Mouse (Mus musculus) stomach, embryonic 16.5 days (tissue): ENCODE data around the gene Fcgbp. TPM values are rescaled to one million over a fixed set of nuclear protein-coding genes. Genes with fewer than 3 reads are reported as not detected.
"Not testable (repeated sequence)": the region's sequence is repeated elsewhere in the genome, so short reads cannot be mapped to it uniquely, and the experiment has no call there.

Experiments
- ATAC-seq: fragments of 200-750 bp; cut with Nextera tagmentation; 2 replicates; pipeline ENCODE4 v1.8.0; 2017; ENCODE audit warnings: moderate number of reproducible peaks, moderate TSS enrichment; ENCODE audit not compliant: insufficient read depth, low FRiP score
- H3K27ac ChIP-seq: fragments of 300-500 bp; sonication (generic); 2 replicates; pipeline ENCODE4 v1.5.1; 2014; ENCODE audit warnings: low read length
- H3K27me3 ChIP-seq: fragments of 300-500 bp; sonication (generic); 2 replicates; pipeline ENCODE4 v1.6.1; 2014; ENCODE audit warnings: low read length, control low read depth, mixed read lengths; ENCODE audit not compliant: control insufficient read depth, insufficient read depth
- H3K36me3 ChIP-seq: fragments of 300-500 bp; sonication (generic); 2 replicates; pipeline ENCODE4 v1.6.1; 2014; ENCODE audit warnings: low read length; ENCODE audit not compliant: control insufficient read depth, insufficient read depth
- H3K4me1 ChIP-seq: fragments of 300-500 bp; sonication (generic); 2 replicates; pipeline ENCODE4 v1.6.1; 2014; ENCODE audit warnings: low read length, control low read depth, mixed read lengths; ENCODE audit not compliant: control insufficient read depth, insufficient read depth
- H3K4me2 ChIP-seq: fragments of 300-500 bp; sonication (generic); 2 replicates; pipeline ENCODE4 v1.6.1; 2014; ENCODE audit warnings: low read depth, low read length, mixed read lengths
- H3K4me3 ChIP-seq: fragments of 300-500 bp; sonication (generic); replicated peaks from 2 replicates; pipeline ENCODE4 v1.5.1; 2014; ENCODE audit warnings: mild to moderate bottlenecking, low read length
- H3K9ac ChIP-seq: fragments of 300-500 bp; sonication (generic); 2 replicates; pipeline ENCODE4 v1.6.1; 2014; ENCODE audit warnings: low read length
- H3K9me3 ChIP-seq: fragments of 300-500 bp; sonication (generic); replicated peaks from 2 replicates; pipeline ENCODE4 v1.6.1; 2016; ENCODE audit warnings: low read length, control low read depth; ENCODE audit not compliant: control insufficient read depth
- WGBS: fragments of 180-500 bp; shearing (Covaris S2); extraction: QIAGEN DNeasy Blood & Tissue Kit; methylation state at CpG from one replicate; pipeline ENCODE4 v1.1.7; 2014; 5-methylcytosine and 5-hydroxymethylcytosine counted together
- polyA plus RNA-seq: library from polyadenylated mRNA; unstranded; fragments of >200 nt; fragmentation: Nextera tagmentation; extraction: Ambion mirVana; gene quantifications from 2 replicates; pipeline ENCODE4 v1.2.1, GENCODE M21; 2015

The Fcgbp gene
- polyA plus RNA-seq, 1 experiment from 2014 or later: 45.7 TPM

DNA sequence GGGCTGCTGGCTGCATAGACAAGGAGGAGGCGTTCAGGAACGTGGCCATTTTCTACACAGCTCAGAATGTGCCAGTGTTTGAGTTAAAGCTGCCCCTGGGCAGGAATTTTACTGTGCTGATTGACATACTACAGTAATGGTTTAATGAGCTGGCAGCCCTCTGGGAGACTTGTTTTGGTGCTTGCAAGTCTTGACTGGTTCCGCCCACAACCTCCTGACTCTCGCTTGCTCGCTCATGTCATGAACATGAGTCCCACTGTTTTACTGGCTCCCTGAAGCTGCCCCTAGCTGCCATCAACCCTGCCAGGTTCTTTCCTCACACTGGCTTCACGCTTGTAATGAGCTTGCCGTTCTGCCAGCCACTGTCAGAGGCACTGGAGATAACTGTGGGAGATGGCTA lies 13.2 kb downstream of the Fcgbp start:
- no peak overlapping the region for H3K4me2 ChIP-seq
- 72% methylated on average over 7 of the region's 7 CpGs for WGBS
- ATAC-seq: no peak
- H3K9ac ChIP-seq: no peak overlapping the region
- no peaks in the 10 kb centered on the region for H3K36me3 ChIP-seq
- H3K9me3 ChIP-seq: no peaks in the 10 kb centered on the region
- no peaks in the 10 kb centered on the region for H3K27me3 ChIP-seq
- H3K4me3 ChIP-seq: no peak overlapping the region
- no peaks in the 10 kb centered on the region for H3K4me1 ChIP-seq
- H3K27ac ChIP-seq: no peak overlapping the region

DNA sequence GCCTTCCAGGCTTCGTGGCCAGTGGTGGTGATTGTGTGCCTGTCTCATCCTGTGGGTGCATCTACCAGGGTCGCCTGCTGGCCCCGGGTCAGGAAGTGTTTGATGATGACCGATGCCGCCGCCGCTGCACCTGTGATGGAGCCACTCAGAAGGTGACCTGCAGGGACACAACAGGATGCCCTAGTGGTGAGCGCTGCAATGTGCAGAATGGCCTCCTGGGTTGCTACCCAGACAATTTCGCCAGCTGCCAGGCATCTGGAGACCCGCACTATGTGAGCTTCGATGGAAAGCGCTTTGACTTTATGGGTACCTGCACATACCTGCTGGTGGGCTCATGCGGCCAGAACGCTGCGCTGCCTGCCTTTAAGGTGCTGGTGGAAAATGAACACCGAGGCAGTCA lies 15.2 kb downstream of the Fcgbp start:
- WGBS: 81% methylated on average over 16 of the region's 16 CpGs
- no peak overlapping the region for H3K27ac ChIP-seq
- ATAC-seq: no peak
- H3K27me3 ChIP-seq: no peaks in the 10 kb centered on the region
- no peak overlapping the region for H3K4me3 ChIP-seq
- H3K36me3 ChIP-seq: no peaks in the 10 kb centered on the region
- H3K9ac ChIP-seq: no peak overlapping the region
- no peaks in the 10 kb centered on the region for H3K9me3 ChIP-seq
- no peak overlapping the region for H3K4me2 ChIP-seq
- no peaks in the 10 kb centered on the region for H3K4me1 ChIP-seq

DNA sequence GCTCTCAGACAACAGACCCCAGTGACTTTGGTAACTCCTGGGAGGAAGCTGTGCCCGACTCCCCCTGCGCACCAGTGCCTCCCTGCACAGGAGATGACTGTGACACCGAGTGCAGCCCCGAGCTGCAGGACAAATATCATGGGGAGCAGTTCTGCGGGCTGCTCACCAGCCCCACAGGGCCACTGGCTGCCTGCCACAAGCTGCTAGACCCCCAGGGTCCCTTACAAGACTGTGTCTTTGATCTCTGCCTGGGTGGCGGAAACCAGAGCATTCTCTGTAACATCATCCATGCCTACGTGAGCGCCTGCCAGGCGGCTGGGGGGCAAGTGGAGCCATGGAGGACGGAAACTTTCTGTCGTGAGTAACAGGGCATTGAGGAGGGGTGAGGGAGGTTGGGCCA lies 22.5 kb downstream of the Fcgbp start:
- 45% methylated on average over 11 of the region's 11 CpGs for WGBS
- no peak overlapping the region for H3K27ac ChIP-seq
- H3K9me3 ChIP-seq: no peaks in the 10 kb centered on the region
- no peaks in the 10 kb centered on the region for H3K4me1 ChIP-seq
- H3K4me3 ChIP-seq: no peak overlapping the region
- H3K9ac ChIP-seq: no peak overlapping the region
- no peak for ATAC-seq
- no peaks in the 10 kb centered on the region for H3K36me3 ChIP-seq
- no peaks in the 10 kb centered on the region for H3K27me3 ChIP-seq
- H3K4me2 ChIP-seq: no peak overlapping the region

DNA sequence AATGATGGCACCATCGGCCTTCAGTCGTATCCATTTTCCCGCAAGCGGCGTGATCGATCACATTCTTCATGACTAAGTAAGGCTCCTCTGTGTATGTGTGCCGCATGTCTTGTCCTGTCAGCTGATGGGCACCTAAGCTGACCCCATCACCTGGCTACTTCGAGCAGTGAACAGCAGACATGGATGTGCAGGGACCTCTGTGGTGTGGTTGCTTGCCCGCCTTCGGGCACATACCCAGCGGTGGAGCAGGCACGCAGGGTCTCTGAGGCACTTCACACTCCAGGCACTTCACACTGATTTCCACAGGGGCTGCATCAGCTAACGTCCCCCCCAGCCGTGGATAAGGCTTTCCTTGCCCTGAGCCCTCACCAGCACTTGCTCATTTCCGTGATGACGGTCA lies 28.1 kb downstream of the Fcgbp start:
- H3K9me3 ChIP-seq: peaks cover 4% of the 10 kb centered on the region; the same call in 1 of the 2 replicates
- ATAC-seq: no peak
- WGBS: 93% methylated on average over 16 of the region's 16 CpGs
- no peak overlapping the region for H3K4me3 ChIP-seq
- no peaks in the 10 kb centered on the region for H3K27me3 ChIP-seq
- no peak overlapping the region for H3K4me2 ChIP-seq
- H3K9ac ChIP-seq: no peak overlapping the region
- H3K4me1 ChIP-seq: no peaks in the 10 kb centered on the region
- H3K36me3 ChIP-seq: no peaks in the 10 kb centered on the region
- H3K27ac ChIP-seq: no peak overlapping the region

DNA sequence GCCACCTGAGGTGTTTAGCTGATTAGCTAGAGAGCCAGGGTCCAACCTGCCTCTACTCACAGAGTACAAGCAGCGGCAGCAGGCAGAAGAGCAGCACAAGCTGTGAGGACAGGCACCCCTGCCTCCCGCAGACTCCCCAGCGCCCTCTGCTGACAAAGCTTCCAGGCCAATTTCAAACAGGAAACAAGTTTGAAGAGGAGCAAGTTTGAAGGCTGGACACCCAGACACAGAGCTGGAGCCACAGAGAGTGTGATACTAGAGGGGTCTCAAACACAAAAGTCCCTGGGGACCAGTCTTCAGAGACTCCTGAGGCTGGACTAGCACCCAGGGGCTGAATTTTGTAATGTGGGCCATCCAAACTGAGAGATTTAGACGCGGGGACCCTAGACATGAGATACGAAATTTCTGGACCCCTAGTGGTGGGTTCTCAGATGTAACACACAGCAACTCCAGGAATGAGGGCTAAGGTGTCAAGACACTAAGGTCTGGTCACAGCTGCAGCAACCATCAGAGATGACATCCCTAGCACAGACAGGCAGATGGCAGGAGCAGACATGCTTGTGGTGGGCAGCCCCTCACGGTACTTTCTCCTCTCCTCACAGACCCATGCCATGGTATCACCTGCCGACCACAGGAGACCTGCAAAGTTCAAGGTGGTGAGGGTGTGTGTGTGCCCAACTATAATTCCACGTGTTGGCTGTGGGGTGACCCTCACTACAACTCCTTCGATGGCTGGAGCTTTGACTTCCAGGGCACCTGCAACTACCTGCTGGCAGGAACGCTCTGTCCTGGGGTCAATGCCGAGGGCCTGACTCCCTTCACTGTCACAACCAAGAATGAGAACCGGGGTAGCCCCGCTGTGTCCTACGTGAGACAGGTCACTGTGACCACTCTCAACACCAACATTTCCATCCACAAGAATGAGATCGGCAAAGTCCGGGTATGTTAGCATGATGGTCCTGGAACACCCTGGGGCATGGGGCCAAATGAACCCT lies 29.9 kb downstream of the Fcgbp start:
- Histone ChIP-seq H3K4me3 (no peak overlapping the region), H3K9me3 (peaks cover 4% of the 10 kb centered on the region; the same call in 1 of the 2 replicates), H3K36me3 (no peaks in the 10 kb centered on the region), H3K27me3 (no peaks in the 10 kb centered on the region), H3K9ac (no peak overlapping the region), H3K27ac (no peak overlapping the region), H3K4me1 (no peaks in the 10 kb centered on the region), H3K4me2 (no peak overlapping the region)
- WGBS: 65% methylated on average over 17 of the region's 17 CpGs
- ATAC-seq: no peak

DNA sequence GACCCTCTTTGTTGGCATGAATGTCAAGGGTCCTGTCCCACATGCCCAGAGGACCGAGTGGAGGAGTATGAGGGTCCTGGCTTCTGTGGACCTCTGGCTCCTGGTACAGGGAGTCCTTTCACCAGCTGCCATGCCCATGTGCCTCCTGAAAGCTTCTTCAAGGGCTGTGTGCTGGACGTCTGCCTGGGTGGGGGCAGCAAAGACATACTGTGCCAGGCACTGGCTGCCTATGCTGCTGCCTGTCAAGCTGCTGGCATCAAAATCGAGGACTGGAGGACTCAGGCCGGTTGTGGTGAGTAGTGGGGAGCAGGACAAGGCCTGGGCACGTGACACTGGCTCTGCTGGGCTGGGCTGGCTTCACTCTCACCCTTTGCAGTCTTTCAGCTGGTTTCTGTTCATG lies 31.9 kb downstream of the Fcgbp start:
- H3K9me3 ChIP-seq, H3K27ac ChIP-seq, H3K4me3 ChIP-seq, H3K4me2 ChIP-seq, H3K9ac ChIP-seq, H3K27me3 ChIP-seq, ATAC-seq, H3K36me3 ChIP-seq, H3K4me1 ChIP-seq: not testable (repeated sequence)
- 45% methylated on average over 4 of the region's 5 CpGs for WGBS

DNA sequence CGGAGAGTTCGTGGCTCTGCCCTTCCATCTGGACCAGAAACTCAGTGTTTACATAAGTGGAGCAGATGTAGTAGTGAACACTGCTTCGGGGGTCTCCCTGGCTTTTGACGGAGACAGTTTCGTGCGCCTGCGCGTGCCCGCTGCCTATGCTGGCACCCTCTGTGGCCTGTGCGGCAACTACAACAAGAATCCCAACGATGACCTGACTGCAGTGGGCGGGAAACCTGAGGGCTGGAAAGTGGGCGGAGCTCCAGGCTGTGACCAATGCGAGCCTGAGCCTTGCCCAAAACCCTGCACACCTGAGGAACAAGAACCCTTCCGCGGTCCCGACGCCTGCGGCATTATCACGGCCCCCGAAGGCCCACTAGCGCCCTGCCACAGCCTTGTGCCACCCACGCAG lies 33.6 kb downstream of the Fcgbp start:
- H3K27ac ChIP-seq: no peak overlapping the region
- H3K4me2 ChIP-seq: peak overlapping the region; percentile 48
- peak overlapping the region; percentile 60 for H3K9ac ChIP-seq
- WGBS: 5% methylated on average over 23 of the region's 23 CpGs
- no peaks in the 10 kb centered on the region for H3K9me3 ChIP-seq
- H3K36me3 ChIP-seq: no peaks in the 10 kb centered on the region
- no peaks in the 10 kb centered on the region for H3K27me3 ChIP-seq
- peak overlapping the region; percentile 24 for H3K4me3 ChIP-seq
- peak; percentile 81 for ATAC-seq
- no peaks in the 10 kb centered on the region for H3K4me1 ChIP-seq

DNA sequence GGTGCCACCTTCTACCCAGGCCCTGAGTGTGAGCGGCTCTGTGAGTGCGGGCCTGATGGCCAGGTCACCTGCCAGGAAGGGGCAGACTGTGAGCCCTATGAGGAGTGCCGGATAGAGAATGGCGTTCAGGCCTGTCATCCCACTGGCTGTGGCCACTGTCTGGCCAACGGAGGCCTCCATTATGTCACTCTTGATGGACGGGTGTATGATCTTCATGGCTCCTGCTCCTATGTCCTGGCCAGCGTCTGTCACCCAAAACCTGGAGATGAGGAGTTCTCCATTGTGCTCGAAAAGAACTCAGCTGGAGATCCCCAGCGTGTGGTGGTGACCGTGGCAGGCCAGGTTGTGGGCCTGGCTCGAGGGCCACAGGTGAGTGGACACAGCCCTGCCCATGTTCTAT lies 35.2 kb downstream of the Fcgbp start:
- 90% methylated on average over 11 of the region's 11 CpGs for WGBS
- Histone ChIP-seq H3K36me3 (no peaks in the 10 kb centered on the region), H3K9ac (no peak overlapping the region), H3K27ac (no peak overlapping the region), H3K4me3 (no peak overlapping the region), H3K4me2 (no peak overlapping the region), H3K9me3 (no peaks in the 10 kb centered on the region), H3K4me1 (no peaks in the 10 kb centered on the region), H3K27me3 (no peaks in the 10 kb centered on the region)
- no peak for ATAC-seq

DNA sequence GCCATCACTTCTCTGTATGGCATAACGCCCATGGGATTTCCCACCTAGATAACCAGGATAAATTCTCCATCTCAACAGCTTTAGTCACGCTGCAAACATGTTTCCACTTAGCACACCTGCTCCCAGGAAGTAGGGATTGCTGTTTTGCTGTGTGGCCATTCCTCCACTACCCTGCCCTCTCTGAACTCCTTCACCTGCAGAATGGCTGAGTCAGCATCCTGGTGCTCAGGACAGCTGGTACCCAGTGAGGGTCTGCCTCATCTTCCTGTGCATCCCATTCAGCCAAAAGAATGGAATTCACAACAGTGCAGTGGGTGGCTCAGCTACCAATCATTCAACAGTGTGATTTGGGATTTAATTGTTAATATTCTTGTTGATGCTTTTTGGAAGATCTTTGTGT lies 43.6 kb downstream of the Fcgbp start:
- Histone ChIP-seq H3K27me3 (no peaks in the 10 kb centered on the region), H3K4me3 (no peak overlapping the region), H3K4me1 (no peaks in the 10 kb centered on the region), H3K36me3 (no peaks in the 10 kb centered on the region), H3K27ac (no peak overlapping the region), H3K9me3 (no peaks in the 10 kb centered on the region), H3K9ac (no peak overlapping the region), H3K4me2 (no peak overlapping the region)
- ATAC-seq: no peak
- WGBS: 72% methylated on average over 2 of the region's 2 CpGs
